Comparison of ENCODE assay signal across 25 mouse cellular contexts in the genomic region with DNA sequence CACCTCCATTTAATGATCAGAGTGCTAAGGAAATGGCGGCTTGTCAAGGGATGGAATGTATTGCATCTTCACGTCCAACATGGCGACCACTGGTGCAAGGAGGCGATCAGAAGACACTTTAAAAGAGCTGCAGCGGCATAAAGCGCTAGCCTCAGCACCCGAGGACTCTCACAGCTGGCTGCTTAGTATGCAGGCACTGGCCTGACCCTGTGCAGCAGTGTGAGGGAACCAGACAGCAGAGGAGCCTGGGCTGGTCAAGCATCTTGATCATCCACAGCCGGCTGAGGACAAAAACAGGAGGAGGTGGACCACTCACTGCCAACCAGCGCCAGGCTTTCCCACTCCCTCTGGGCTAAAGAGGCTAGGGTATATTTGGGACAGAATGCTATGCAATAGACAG. TPM values are rescaled to one million over a fixed set of nuclear protein-coding genes. Genes with fewer than 3 reads are reported as not detected.
A peak's percentile ranks its signal among the peaks of the same experiment; 100 is the strongest.
DNase-seq lines count a peak whose midpoint lies in the region; ATAC-seq and TF ChIP-seq lines count a peak whose summit lies in the region.
"Had no signal": no experiment of that assay in that cellular context is flagged by ENCODE, and none has a peak within 500 bp of the region (broad histone marks: within the 10 kb centered on the region; RNA-seq: fewer than 3 reads in every experiment).

No protein-coding gene starts in this region.

- no peak for ATAC-seq in limb, embryonic 12.5 days (ENCODE audit: insufficient number of reproducible peaks, insufficient read depth, low FRiP score, low TSS enrichment, low read depth)
- ATAC-seq: intestine, postnatal 0 days; Patski had no signal

- 83% methylated on average over 9 of the region's 9 CpGs for WGBS in heart, adult 2 months
- 91% methylated on average over 9 of the region's 9 CpGs for WGBS in limb, embryonic 12.5 days
- WGBS in limb, embryonic 10.5 days: 90% methylated on average over 9 of the region's 9 CpGs
- WGBS in olfactory bulb, adult 2 months: 68% methylated on average over 9 of the region's 9 CpGs

- no peak overlapping the region for H3K4me3 ChIP-seq in heart, adult 2 months
- H3K4me3 ChIP-seq in limb, embryonic 12.5 days (replicated peaks): no peak overlapping the region
- H3K4me3 ChIP-seq in limb, embryonic 10.5 days: no peak overlapping the region
- no peak overlapping the region for H3K4me3 ChIP-seq in olfactory bulb, adult 2 months (ENCODE audit: insufficient read depth, low read depth, low read length)
- H3K4me3 ChIP-seq: liver, embryonic 15.5 days; midbrain, embryonic 10.5 days; neural tube, embryonic 15.5 days had no signal

- no peak overlapping the region for H3K27ac ChIP-seq in heart, adult 2 months
- H3K27ac ChIP-seq in limb, embryonic 12.5 days: peak overlapping the region; percentile 64; the same call in 1 of the 2 replicates
- H3K27ac ChIP-seq in limb, embryonic 10.5 days: no peak overlapping the region
- H3K27ac ChIP-seq in olfactory bulb, adult 2 months (ENCODE audit: insufficient read depth, low read depth, low read length): peak overlapping the region; percentile 81
- H3K27ac ChIP-seq: hindbrain, embryonic 14.5 days; liver, embryonic 15.5 days; midbrain, embryonic 10.5 days; neural tube, embryonic 15.5 days; stomach, postnatal 0 days had no signal

- H3K9me3 ChIP-seq in limb, embryonic 12.5 days: no peaks in the 10 kb centered on the region
- no peaks in the 10 kb centered on the region for H3K9me3 ChIP-seq in limb, embryonic 10.5 days (replicated peaks)
- H3K9me3 ChIP-seq: liver, embryonic 15.5 days; midbrain, embryonic 10.5 days; neural tube, embryonic 15.5 days had no signal

- intact Hi-C loops in heart, adult 2 months (cut with DNase I): no loop called here

- TF ChIP-seq CTCF in heart, adult 2 months (IDR thresholded peaks at IDR 0.05): no peak
- TF ChIP-seq CTCF in olfactory bulb, adult 2 months (IDR thresholded peaks at IDR 0.05; ENCODE audit: insufficient read depth, low read depth, low read length): no peak

- peaks cover 4% of the 10 kb centered on the region; the same call in 1 of the 2 replicates for H3K79me2 ChIP-seq in heart, adult 2 months (replicated peaks; ENCODE audit: control insufficient read depth, insufficient read depth, low read length)

- no peak for TF ChIP-seq EP300 in heart, adult 2 months (IDR thresholded peaks at IDR 0.05; ENCODE audit: insufficient read depth, low read depth, low read length)

- H3K4me2 ChIP-seq in limb, embryonic 12.5 days: no peak overlapping the region
- H3K4me2 ChIP-seq: heart, embryonic 11.5 days; hindbrain, embryonic 14.5 days; liver, embryonic 15.5 days; lung, embryonic 14.5 days; neural tube, embryonic 15.5 days had no signal

- H3K9ac ChIP-seq in heart, adult 2 months (ENCODE audit: low read depth, low read length): no peak overlapping the region
- no peak overlapping the region for H3K9ac ChIP-seq in limb, embryonic 12.5 days (replicated peaks)
- H3K9ac ChIP-seq: hindbrain, embryonic 14.5 days; liver, embryonic 15.5 days; lung, embryonic 14.5 days; neural tube, embryonic 15.5 days had no signal

- DNase-seq in cerebellum, adult 9-11 months: peak; percentile 9
- DNase-seq in cerebellum, adult 18-20 months: no peak
- DNase-seq in heart, adult 11 months: peak; percentile 71
- no peak for DNase-seq in heart, adult 2 months
- no peak for DNase-seq in limb, embryonic 10.5 days (ENCODE audit: low spot score)
- DNase-seq: adrenal gland, postnatal 10 days; cerebellum, postnatal 36 days; gastrocnemius, postnatal 14 days; heart, postnatal 36 days; kidney, postnatal 25 days; lung, embryonic 14.5 days; lung, postnatal 14 days; right cerebral cortex, postnatal 4 days; thymus, adult 18-20 months; thymus, postnatal 25 days had no signal

- no peaks in the 10 kb centered on the region for H3K27me3 ChIP-seq in heart, adult 2 months (ENCODE audit: control insufficient read depth, insufficient read depth, low read length)
- H3K27me3 ChIP-seq in limb, embryonic 12.5 days: no peaks in the 10 kb centered on the region
- H3K27me3 ChIP-seq in limb, embryonic 10.5 days (ENCODE audit: low read depth, poor library complexity, severe bottlenecking): no peaks in the 10 kb centered on the region
- H3K27me3 ChIP-seq: liver, embryonic 15.5 days; neural tube, embryonic 15.5 days; Patski had no signal

- peaks cover 27% of the 10 kb centered on the region for H3K36me3 ChIP-seq in heart, adult 2 months (ENCODE audit: control insufficient read depth, insufficient read depth, low read length)
- H3K36me3 ChIP-seq in limb, embryonic 12.5 days: peaks cover 65% of the 10 kb centered on the region
- H3K36me3 ChIP-seq in limb, embryonic 10.5 days: peaks cover 75% of the 10 kb centered on the region

- peaks cover 13% of the 10 kb centered on the region for H3K4me1 ChIP-seq in heart, adult 2 months (ENCODE audit: control insufficient read depth, insufficient read depth, low read length)
- H3K4me1 ChIP-seq in limb, embryonic 12.5 days (replicated peaks): peaks cover 18% of the 10 kb centered on the region
- H3K4me1 ChIP-seq in limb, embryonic 10.5 days: no peaks in the 10 kb centered on the region
- H3K4me1 ChIP-seq in olfactory bulb, adult 2 months (ENCODE audit: control insufficient read depth, insufficient read depth, low read length): peaks cover 20% of the 10 kb centered on the region
- H3K4me1 ChIP-seq: midbrain, embryonic 10.5 days; neural tube, embryonic 15.5 days had no signal

- no peak for TF ChIP-seq POLR2A in heart, adult 2 months (IDR thresholded peaks at IDR 0.05; ENCODE audit: insufficient read depth, low read depth, low read length)
- TF ChIP-seq POLR2A in olfactory bulb, adult 2 months (IDR thresholded peaks at IDR 0.05; ENCODE audit: insufficient read depth, low read depth, low read length): no peak

RNA-seq across cellular contexts. Expression of a gene that starts 48.8 kb away (rescaled TPM):
- total RNA-seq in heart, adult 2 months (2021): 100 to 1,000 TPM; 248 to 249 TPM
- 148 and 227 TPM in 2 replicates for polyA plus RNA-seq in heart, adult 2 months (2012; rRNA removed)
- 191 and 199 TPM in 2 replicates for polyA plus RNA-seq in limb, embryonic 12.5 days (2016; fragmentation: Nextera tagmentation; extraction: Ambion mirVana)
- polyA plus RNA-seq in limb, embryonic 10.5 days (2016; fragmentation: Nextera tagmentation; extraction: Ambion mirVana): 208 and 220 TPM in 2 replicates
- not detected in 2 replicates for polyA plus RNA-seq in olfactory bulb, adult 2 months (2012; ENCODE audit: insufficient read depth, insufficient read length, low replicate concordance, missing spikeins)

Comparison
In these comparisons a context has a peak if more than half of its experiments do, and no peak if none do; other contexts are left out.
1. DNase-seq: peak in cerebellum, adult 9-11 months (single experiment) and heart, adult 11 months (single experiment); none in cerebellum, adult 18-20 months (0 of 2), heart, adult 2 months (0 of 2) and limb, embryonic 10.5 days (single experiment).
2. H3K27ac ChIP-seq: peak in limb, embryonic 12.5 days (single experiment) and olfactory bulb, adult 2 months (single experiment); none in heart, adult 2 months (single experiment) and limb, embryonic 10.5 days (single experiment).